Mouse (Mus musculus) hindbrain, postnatal 0 days (tissue): ENCODE results near the gene Fbrs. TPM values are rescaled to one million over a fixed set of nuclear protein-coding genes. Genes with fewer than 3 reads are reported as not detected.

Experiments used
- ATAC-seq: fragments of 200-750 bp; cut with Nextera tagmentation; 2 replicates; pipeline ENCODE4 v1.8.0; 2017; ENCODE audit warnings: mild to moderate bottlenecking, moderate TSS enrichment, moderate library complexity
- DNase-seq: peaks from one replicate; pipeline ENCODE4 v3.0.0-alpha.2; 2015; ENCODE audit warnings: low spot score
- H3K27ac ChIP-seq: fragments of 300-500 bp; sonication (generic); 2 replicates; pipeline ENCODE4 v1.5.1; 2014; ENCODE audit warnings: mild to moderate bottlenecking
- H3K27me3 ChIP-seq: fragments of 300-500 bp; sonication (generic); 2 replicates; pipeline ENCODE4 v1.6.1; 2014; ENCODE audit warnings: low read length, mixed read lengths; ENCODE audit not compliant: insufficient read depth
- H3K36me3 ChIP-seq: fragments of 300-500 bp; sonication (generic); 2 replicates; pipeline ENCODE4 v1.6.1; 2014; ENCODE audit warnings: low read length, mixed read lengths; ENCODE audit not compliant: insufficient read depth
- H3K4me1 ChIP-seq: fragments of 300-500 bp; sonication (generic); 2 replicates; pipeline ENCODE4 v1.6.1; 2014; ENCODE audit warnings: antibody characterized with exemption, low read length, mixed read lengths; ENCODE audit not compliant: insufficient read depth
- H3K4me2 ChIP-seq: fragments of 300-500 bp; sonication (generic); 2 replicates; pipeline ENCODE4 v1.6.1; 2014; ENCODE audit warnings: low read depth, mild to moderate bottlenecking, low read length, moderate library complexity, mixed read lengths
- H3K4me3 ChIP-seq: fragments of 300-500 bp; sonication (generic); 2 replicates; pipeline ENCODE4 v1.5.1; 2014; ENCODE audit warnings: low read length
- H3K9ac ChIP-seq: fragments of 300-500 bp; sonication (generic); replicated peaks from 2 replicates; pipeline ENCODE4 v1.6.1; 2014; ENCODE audit warnings: mild to moderate bottlenecking, low read length, moderate library complexity, mixed read lengths
- H3K9me3 ChIP-seq: fragments of 300-500 bp; sonication (generic); 2 replicates; pipeline ENCODE4 v1.6.1; 2016; ENCODE audit warnings: low read length, mixed read lengths
- CTCF ChIP-seq: IDR thresholded peaks from 2 replicates; pipeline ENCODE4 v1.5.1; 2016; ENCODE audit warnings: antibody characterized with exemption, control low read depth, low read depth
- WGBS: fragments of 180-500 bp; shearing (Covaris S2); extraction: QIAGEN DNeasy Blood & Tissue Kit; methylation state at CpG from one replicate; pipeline ENCODE4 v1.1.7; 2014; 5-methylcytosine and 5-hydroxymethylcytosine counted together
- microRNA-seq, 2 experiments: library from miRNA; unstranded; fragments of <30 nt; microRNA quantifications; one replicate each; pipeline ENCODE4; 2016
- polyA plus RNA-seq: library from polyadenylated mRNA; unstranded; fragments of >200 nt; fragmentation: Nextera tagmentation; extraction: Ambion mirVana; gene quantifications from 2 replicates; pipeline ENCODE4 v1.2.1, GENCODE M21; 2015
- total RNA-seq: library from RNA; depleted of rRNA; stranded (reverse); fragments of >200 nt; gene quantifications from 2 replicates; pipeline ENCODE4 v1.2.3, GENCODE M21; 2014; rRNA removed

Fbrs gene
- total and polyA plus RNA-seq, 2 experiments from 2014 or later = 10.4 to 36.6 TPM

DNA sequence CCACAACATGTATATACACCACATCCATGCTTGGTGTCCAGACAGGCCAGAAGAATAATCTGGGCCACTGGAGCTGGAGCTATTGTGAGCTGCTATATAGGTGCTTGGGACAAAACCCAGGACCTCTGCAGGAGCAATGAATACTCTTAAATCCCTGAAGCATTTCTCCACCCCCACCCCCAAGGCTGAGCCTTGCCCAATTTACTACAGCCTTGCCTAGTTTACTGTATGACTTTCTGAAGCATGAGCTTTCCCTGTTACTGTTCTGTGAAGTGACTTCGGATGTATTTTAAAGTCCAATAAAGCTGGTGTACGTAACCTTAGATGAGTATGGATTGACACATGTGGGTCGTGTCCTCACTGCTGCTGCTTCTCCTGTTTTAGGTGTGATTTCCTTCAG, 34.8 kb downstream of the Fbrs start:
- no peaks in the 10 kb centered on the region for H3K9me3 ChIP-seq
- TF ChIP-seq CTCF = no peak
- 82% methylated on average over 3 of the region's 3 CpGs for WGBS
- H3K27ac ChIP-seq = no peak overlapping the region
- H3K4me2 ChIP-seq = peak overlapping the region; percentile 57; the same call in 1 of the 2 replicates
- H3K9ac ChIP-seq = no peak overlapping the region
- ATAC-seq (no peak), DNase-seq (no peak)
- H3K36me3 ChIP-seq = peaks cover 20% of the 10 kb centered on the region; the same call in 1 of the 2 replicates
- no peak overlapping the region for H3K4me3 ChIP-seq
- no peaks in the 10 kb centered on the region for H3K27me3 ChIP-seq
- H3K4me1 ChIP-seq = 0 out of 2 replicates have a peak, but pooled peaks cover 6% of the 10 kb centered on the region

DNA sequence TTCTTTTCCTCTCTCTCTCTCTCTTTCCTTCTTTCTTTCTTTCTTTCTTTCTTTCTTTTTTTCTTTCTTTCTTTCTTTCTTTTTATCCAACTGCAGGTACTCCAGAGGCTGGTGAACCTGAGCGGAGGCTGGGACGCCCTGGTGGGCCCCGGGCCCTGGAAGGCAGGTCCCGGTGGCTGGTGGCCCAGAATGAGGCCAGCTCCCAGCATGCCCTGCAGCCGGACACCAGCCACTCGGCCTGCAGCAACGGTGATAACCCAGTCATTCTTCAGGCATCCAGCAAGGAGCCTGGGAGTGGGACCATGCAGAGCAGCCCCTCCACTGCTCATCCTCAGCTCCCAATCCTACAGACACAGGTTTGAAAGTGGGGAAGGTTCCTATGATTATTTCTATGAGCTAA, 36.8 kb downstream of the Fbrs start:
- 85% methylated on average over 7 of the region's 7 CpGs for WGBS
- Histone ChIP-seq H3K4me2 (no peak overlapping the region), H3K27me3 (no peaks in the 10 kb centered on the region), H3K27ac (no peak overlapping the region), H3K9me3 (no peaks in the 10 kb centered on the region), H3K36me3 (peaks cover 35% of the 10 kb centered on the region), H3K4me1 (0 out of 2 replicates have a peak, but pooled peaks cover 6% of the 10 kb centered on the region), H3K4me3 (no peak overlapping the region), H3K9ac (no peak overlapping the region)
- TF ChIP-seq CTCF = no peak
- DNase-seq (no peak), ATAC-seq (no peak)

DNA sequence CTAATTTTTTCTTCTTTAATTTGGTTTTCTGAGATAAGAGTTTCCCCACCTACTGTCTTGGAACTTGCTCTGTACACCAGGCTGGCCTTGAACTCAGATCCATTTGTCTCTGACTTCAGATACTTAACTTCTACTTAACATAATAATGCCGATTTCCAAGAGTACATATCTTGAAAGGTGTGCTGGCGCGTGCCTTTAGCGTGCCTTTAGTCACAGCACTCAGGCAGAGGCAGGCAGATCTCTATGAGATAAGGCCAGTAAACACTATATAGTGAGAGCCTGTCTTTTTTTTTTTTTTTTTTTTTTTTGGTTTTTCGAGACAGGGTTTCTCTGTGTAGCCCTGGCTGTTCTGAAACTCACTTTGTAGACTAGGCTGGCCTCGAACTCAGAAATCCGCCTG, 37.3 kb downstream of the Fbrs start:
- no peak overlapping the region for H3K9ac ChIP-seq
- no peak for DNase-seq
- H3K27ac ChIP-seq = no peak overlapping the region
- 0 out of 2 replicates have a peak, but pooled peaks cover 6% of the 10 kb centered on the region for H3K4me1 ChIP-seq
- no peak for TF ChIP-seq CTCF
- 91% methylated on average over 6 of the region's 7 CpGs for WGBS
- no peaks in the 10 kb centered on the region for H3K27me3 ChIP-seq
- no peak for ATAC-seq
- H3K36me3 ChIP-seq = peaks cover 40% of the 10 kb centered on the region
- no peak overlapping the region for H3K4me2 ChIP-seq
- no peak overlapping the region for H3K4me3 ChIP-seq
- no peaks in the 10 kb centered on the region for H3K9me3 ChIP-seq

- H3K9ac ChIP-seq = no peak within 1 kb of the TSS
- H3K27ac ChIP-seq = no peak within 1 kb of the TSS
- ATAC-seq (no peak), DNase-seq (no peak)
- H3K27me3 ChIP-seq = no peaks in the 10 kb centered on the region
- H3K9me3 ChIP-seq = no peaks in the 10 kb centered on the region
- no peak for TF ChIP-seq CTCF
- H3K4me3 ChIP-seq = no peak within 1 kb of the TSS
- peaks cover 57% of the 10 kb centered on the region for H3K36me3 ChIP-seq
- no peak within 1 kb of the TSS for H3K4me2 ChIP-seq
- no peaks in the 10 kb centered on the region for H3K4me1 ChIP-seq
- 95% methylated on average over 3 of the region's 3 CpGs for WGBS
These were observed 40.3 kb downstream of the Fbrs start, which contains the start of gene Gm42715 for GRCm38 (mm10) chr7:127519284-127519683. Gm42715 (plus strand) TSS chr7:127519584.

Small RNAs within 50 kb of the gene (microRNA-seq; reads per million reads assigned to microRNA genes)
- gene Gm47278 = 0 reads per million in 2 experiments
- 0 to 0.35 reads per million in 2 experiments for gene Mir7060

Other genes starting within 250 kb of the Fbrs start
- gene Zfp553, start 246.1 kb upstream of the Fbrs start, total RNA-seq = 41.0 and 43.3 TPM in 2 replicates
- gene Zfp553, start 246.1 kb upstream of the Fbrs start, polyA plus RNA-seq = 31.7 and 33.9 TPM in 2 replicates
- gene Sept1, start 246.1 kb upstream of the Fbrs start, total RNA-seq = 4.6 and 5.0 TPM in 2 replicates
- 3.8 and 5.2 TPM in 2 replicates for gene Sept1, start 246.1 kb upstream of the Fbrs start, polyA plus RNA-seq
- gene Zfp771, start 234.9 kb upstream of the Fbrs start, total RNA-seq = 101 and 108 TPM in 2 replicates
- 89.0 and 89.2 TPM in 2 replicates for gene Zfp771, start 234.9 kb upstream of the Fbrs start, polyA plus RNA-seq
- gene Dctpp1, start 218.5 kb upstream of the Fbrs start, total RNA-seq = 94.1 and 102 TPM in 2 replicates
- gene Dctpp1, start 218.5 kb upstream of the Fbrs start, polyA plus RNA-seq = 112 and 119 TPM in 2 replicates
- 80.3 and 83.2 TPM in 2 replicates for gene Sephs2, start 205.1 kb upstream of the Fbrs start, total RNA-seq
- gene Sephs2, start 205.1 kb upstream of the Fbrs start, polyA plus RNA-seq = 79.9 and 83.9 TPM in 2 replicates
- 0.11 TPM in 1 of 2 replicates, not detected in the other for gene Itgal, start 182.9 kb upstream of the Fbrs start, total RNA-seq
- 0.10 and 0.26 TPM in 2 replicates for gene Itgal, start 182.9 kb upstream of the Fbrs start, polyA plus RNA-seq
- gene Zfp768, start 133.6 kb upstream of the Fbrs start, total RNA-seq = 47.7 and 53.6 TPM in 2 replicates
- gene Zfp768, start 133.6 kb upstream of the Fbrs start, polyA plus RNA-seq = 13.4 and 15.7 TPM in 2 replicates
- gene Zfp747, start 103.1 kb upstream of the Fbrs start, total RNA-seq = 7.9 and 10.0 TPM in 2 replicates
- gene Zfp747, start 103.1 kb upstream of the Fbrs start, polyA plus RNA-seq = 4.0 and 4.5 TPM in 2 replicates
- gene 9130019O22Rik, start 92.0 kb upstream of the Fbrs start, total RNA-seq = 2.7 and 5.5 TPM in 2 replicates
- gene 9130019O22Rik, start 92.0 kb upstream of the Fbrs start, polyA plus RNA-seq = 1.2 and 1.8 TPM in 2 replicates
- 13.8 and 15.5 TPM in 2 replicates for gene E430018J23Rik, start 85.6 kb upstream of the Fbrs start, total RNA-seq
- 1.8 and 2.2 TPM in 2 replicates for gene E430018J23Rik, start 85.6 kb upstream of the Fbrs start, polyA plus RNA-seq
- 4.0 and 5.0 TPM in 2 replicates for gene Zfp764, start 72.4 kb upstream of the Fbrs start, total RNA-seq
- 2.7 and 3.0 TPM in 2 replicates for gene Zfp764, start 72.4 kb upstream of the Fbrs start, polyA plus RNA-seq
- 15.0 and 22.1 TPM in 2 replicates for gene Zfp688, start 57.1 kb upstream of the Fbrs start, total RNA-seq
- gene Zfp688, start 57.1 kb upstream of the Fbrs start, polyA plus RNA-seq = 31.7 and 33.2 TPM in 2 replicates
- gene Zfp689, start 30.0 kb upstream of the Fbrs start, total RNA-seq = 8.6 and 9.4 TPM in 2 replicates
- 7.7 and 7.9 TPM in 2 replicates for gene Zfp689, start 30.0 kb upstream of the Fbrs start, polyA plus RNA-seq
- gene Prr14, start 19.6 kb upstream of the Fbrs start, total RNA-seq = 57.2 and 58.5 TPM in 2 replicates
- 27.0 and 31.4 TPM in 2 replicates for gene Prr14, start 19.6 kb upstream of the Fbrs start, polyA plus RNA-seq
- 49.0 and 174 TPM in 2 replicates for gene Srcap, start 32.8 kb downstream of the Fbrs start, total RNA-seq
- gene Srcap, start 32.8 kb downstream of the Fbrs start, polyA plus RNA-seq = 29.4 and 29.7 TPM in 2 replicates
- 18.9 and 27.6 TPM in 2 replicates for gene Gm42715, start 40.4 kb downstream of the Fbrs start, total RNA-seq
- 11.1 and 11.2 TPM in 2 replicates for gene Gm42715, start 40.4 kb downstream of the Fbrs start, polyA plus RNA-seq
- gene Tmem265, start 82.2 kb downstream of the Fbrs start, total RNA-seq = 5.7 and 20.5 TPM in 2 replicates
- 7.1 and 9.2 TPM in 2 replicates for gene Tmem265, start 82.2 kb downstream of the Fbrs start, polyA plus RNA-seq
- gene Phkg2, start 94.1 kb downstream of the Fbrs start, total RNA-seq = 63.1 and 71.4 TPM in 2 replicates
- gene Phkg2, start 94.1 kb downstream of the Fbrs start, polyA plus RNA-seq = 58.2 and 65.0 TPM in 2 replicates
- 9.0 and 10.9 TPM in 2 replicates for gene Ccdc189, start 109.4 kb downstream of the Fbrs start, total RNA-seq
- 9.2 and 11.2 TPM in 2 replicates for gene Ccdc189, start 109.4 kb downstream of the Fbrs start, polyA plus RNA-seq
- 33.6 and 34.6 TPM in 2 replicates for gene Rnf40, start 109.6 kb downstream of the Fbrs start, total RNA-seq
- gene Rnf40, start 109.6 kb downstream of the Fbrs start, polyA plus RNA-seq = 35.6 and 36.2 TPM in 2 replicates
- 36.2 and 40.0 TPM in 2 replicates for gene Zfp629, start 136.6 kb downstream of the Fbrs start, total RNA-seq
- gene Zfp629, start 136.6 kb downstream of the Fbrs start, polyA plus RNA-seq = 12.1 and 12.3 TPM in 2 replicates
- 86.8 and 105 TPM in 2 replicates for gene Bcl7c, start 229.7 kb downstream of the Fbrs start, total RNA-seq
- 48.8 and 50.9 TPM in 2 replicates for gene Bcl7c, start 229.7 kb downstream of the Fbrs start, polyA plus RNA-seq
- gene Ctf1, start 233.5 kb downstream of the Fbrs start, total RNA-seq = 9.0 and 10.7 TPM in 2 replicates
- gene Ctf1, start 233.5 kb downstream of the Fbrs start, polyA plus RNA-seq = 3.8 and 4.0 TPM in 2 replicates